Mouse (Mus musculus) adrenal gland, postnatal 25 days (tissue): Measurements from ENCODE around the gene Trappc3. TPM values are rescaled to one million over a fixed set of nuclear protein-coding genes. Genes with fewer than 3 reads are reported as not detected.
"Not testable (repeated sequence)": the region's sequence is repeated elsewhere in the genome, so short reads cannot be mapped to it uniquely, and the experiment has no call there.

ENCODE experiments used
- DNase-seq: peaks from one replicate; pipeline ENCODE4 v3.0.0; 2021; ENCODE audit warnings: mixed read lengths
- long read RNA-seq: library from polyadenylated mRNA; stranded (forward); transcript quantifications from one replicate; pipeline ENCODE4 v2.0.0, GENCODE M21; 2021
- total RNA-seq: library from RNA; stranded (reverse); gene quantifications from 2 replicates; pipeline ENCODE4 v1.2.3, GENCODE M21; 2021

Gene Trappc3
- total RNA-seq = 88.0 and 93.9 TPM in 2 replicates
- long read RNA-seq, transcript Trappc3-201 (5 exons, 1,336 nt) = major isoform, 61 of 68 reads
- long read RNA-seq, partial matches to known transcripts = 5 of 68 reads
- long read RNA-seq, other reads (novel, unspliced or antisense) = 2 of 68 reads

GRCm38 (mm10) chr4:126262119-126262807 lies at the start of gene Trappc3:
Trappc3 (plus strand) TSS chr4:126262325.
- DNase-seq = peak; percentile 99

GRCm38 (mm10) chr4:126217771-126218170 lies 44.4 kb upstream of the Trappc3 start:
- DNase-seq = peak; percentile 52

DNA sequence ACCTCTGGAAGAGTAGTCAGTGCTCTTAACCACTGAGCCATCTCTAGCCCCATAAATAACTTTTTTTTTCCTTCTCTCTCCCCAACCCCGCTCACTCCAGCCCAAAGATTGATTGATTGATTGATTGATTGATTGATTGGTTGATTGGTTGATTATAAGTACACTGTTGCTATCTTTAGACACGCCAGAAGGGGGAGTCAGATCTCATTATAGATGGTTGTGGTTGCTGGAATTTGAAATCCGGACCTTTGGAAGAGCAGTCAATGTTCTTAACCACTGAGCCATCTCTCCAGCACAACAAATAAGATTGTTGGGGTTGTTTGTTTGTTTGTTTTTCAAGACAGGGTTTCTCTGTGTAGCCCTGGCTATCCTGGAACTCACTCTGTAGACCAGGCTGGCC lies 42.6 kb upstream of the Trappc3 start:
- DNase-seq = not testable (repeated sequence)

DNA sequence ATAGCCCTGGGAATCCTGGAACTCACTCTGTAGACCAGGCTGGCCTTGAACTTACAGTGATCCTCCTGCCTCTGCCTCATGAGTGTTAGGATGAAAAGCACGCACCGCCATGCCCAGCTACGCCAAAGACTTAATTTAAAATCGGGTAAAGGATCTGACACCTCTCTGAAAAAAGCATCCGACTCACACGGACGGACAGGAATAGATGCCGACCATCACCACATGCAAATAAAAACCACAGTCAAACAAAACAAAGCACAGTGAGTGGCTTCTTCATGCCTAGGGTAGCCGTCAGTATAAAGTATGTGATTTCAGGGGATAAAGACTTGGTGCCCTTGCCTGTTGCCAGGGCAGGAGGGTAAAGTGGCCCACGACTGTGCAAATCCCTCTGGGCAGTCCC lies 42.1 kb upstream of the Trappc3 start:
- DNase-seq = no peak

DNA sequence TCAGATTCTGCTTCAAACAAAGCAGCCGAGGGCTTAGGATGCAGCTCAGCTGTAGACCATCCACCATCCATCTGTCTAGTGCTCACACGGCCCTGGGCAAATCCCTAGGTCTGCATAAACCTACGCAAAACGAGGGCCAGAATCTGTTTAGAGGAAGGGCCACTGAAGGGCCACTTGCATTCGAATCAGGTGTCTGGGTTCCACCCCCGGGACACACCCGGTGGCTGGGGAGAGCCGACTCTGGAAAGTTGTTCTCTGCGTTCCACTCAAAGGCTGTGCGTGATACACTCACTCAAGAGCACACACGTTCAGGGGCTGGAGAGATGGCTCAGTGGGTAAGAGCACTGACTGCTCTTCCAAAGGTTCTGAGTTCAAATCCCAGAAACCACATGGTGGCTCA lies 39.5 kb upstream of the Trappc3 start:
- DNase-seq = no peak

DNA sequence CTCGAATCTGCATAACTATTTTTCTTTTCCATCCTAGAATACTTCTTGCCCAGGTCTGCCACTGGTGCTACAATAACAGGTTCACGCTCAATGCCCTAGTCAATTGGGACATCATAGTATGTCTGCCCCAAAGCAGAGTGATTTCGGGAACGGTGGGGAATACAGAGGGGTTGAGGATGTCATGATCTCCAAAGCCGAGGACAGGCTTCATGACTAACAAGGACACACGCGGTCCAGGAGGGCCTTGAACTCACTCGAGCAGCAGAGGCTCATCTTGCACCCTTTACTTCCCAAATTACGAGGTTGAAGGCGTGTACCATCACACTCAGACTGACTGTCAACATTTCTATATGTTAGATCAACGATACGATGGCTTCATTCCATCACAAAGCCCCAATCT lies 35.5 kb upstream of the Trappc3 start:
- DNase-seq = no peak

DNA sequence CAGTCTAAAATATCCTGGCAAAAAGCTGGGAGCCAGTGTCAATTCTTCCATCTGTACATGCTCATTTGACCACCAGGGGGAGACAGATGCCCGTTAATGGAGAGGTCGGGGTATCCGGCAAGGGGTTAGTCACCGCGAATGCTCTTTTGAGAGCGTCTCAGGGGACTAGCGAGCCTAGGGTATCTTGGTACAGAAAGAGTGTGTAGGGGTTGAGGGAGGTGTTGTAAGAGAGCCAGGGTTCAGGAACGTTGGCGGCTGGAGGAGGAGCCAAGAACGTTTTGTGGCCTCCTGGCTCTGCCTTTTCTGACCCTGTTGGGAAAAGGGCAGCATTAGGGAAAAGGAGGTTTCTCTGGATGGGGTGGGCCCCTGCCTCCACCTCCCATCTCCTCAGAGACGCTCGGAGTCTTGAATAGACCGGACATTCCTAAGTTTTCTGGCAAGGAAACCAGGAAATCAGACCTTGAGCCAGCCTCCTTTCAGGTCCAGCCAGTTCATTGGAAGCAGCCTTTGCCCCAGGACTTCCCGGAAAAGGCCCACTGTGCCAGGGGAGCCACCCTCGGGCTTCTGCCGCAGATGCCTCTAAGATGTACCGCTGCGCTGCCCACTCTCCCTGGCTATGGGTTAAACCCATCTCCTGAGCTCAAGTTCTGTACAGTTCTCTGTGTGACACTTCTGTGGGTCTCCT lies 34.9 kb upstream of the Trappc3 start:
- peak; percentile 89 for DNase-seq

- no peak for DNase-seq
Observed at GRCm38 (mm10) chr4:126228144-126228543, 34.0 kb upstream of the Trappc3 start.

DNA sequence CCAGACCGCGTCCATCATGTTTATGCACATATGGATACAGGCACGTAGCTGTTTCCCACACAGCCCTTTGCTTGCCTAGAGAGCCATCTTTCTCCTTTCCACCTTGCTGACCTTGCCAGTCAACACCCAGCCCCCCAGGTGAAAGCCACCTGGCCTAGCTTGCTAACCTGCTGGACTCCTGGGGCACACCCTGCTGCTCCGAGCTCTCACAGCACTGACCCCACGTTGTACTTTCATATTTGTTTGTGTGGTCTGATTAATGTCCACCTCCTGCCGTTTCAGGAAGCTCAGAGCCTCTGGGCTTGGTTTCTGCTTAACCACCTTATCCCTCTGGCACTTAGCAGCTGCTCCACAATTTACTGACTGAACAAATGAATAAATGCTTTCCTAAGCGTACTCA lies 32.2 kb upstream of the Trappc3 start:
- no peak for DNase-seq

GRCm38 (mm10) chr4:126233676-126234308 lies 28.3 kb upstream of the Trappc3 start:
- no peak for DNase-seq

GRCm38 (mm10) chr4:126234496-126235175 lies 27.5 kb upstream of the Trappc3 start:
- DNase-seq = no peak

DNA sequence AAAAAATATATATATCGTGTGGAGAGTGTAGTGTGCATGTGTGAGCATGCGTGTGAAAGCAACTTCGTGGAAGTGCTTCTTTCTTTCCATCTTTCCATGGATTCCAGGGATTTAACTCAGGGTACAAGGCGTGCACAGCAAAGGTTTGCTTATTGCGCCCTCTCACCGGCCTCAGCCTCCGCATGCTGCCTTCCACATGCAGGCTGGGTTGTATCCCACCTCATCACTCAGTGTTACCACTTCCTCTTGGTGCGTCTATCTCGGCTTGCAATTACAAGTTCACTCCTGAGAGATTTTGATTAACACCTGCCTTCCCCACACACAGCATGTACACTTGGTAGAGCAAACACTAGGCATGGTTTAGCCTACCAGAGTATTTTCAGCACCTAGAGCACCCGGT lies 26.9 kb upstream of the Trappc3 start:
- DNase-seq = no peak

- no peak for DNase-seq
Observed at GRCm38 (mm10) chr4:126236467-126237280, 25.5 kb upstream of the Trappc3 start.

GRCm38 (mm10) chr4:126237721-126238242 lies 24.3 kb upstream of the Trappc3 start:
- no peak for DNase-seq

DNA sequence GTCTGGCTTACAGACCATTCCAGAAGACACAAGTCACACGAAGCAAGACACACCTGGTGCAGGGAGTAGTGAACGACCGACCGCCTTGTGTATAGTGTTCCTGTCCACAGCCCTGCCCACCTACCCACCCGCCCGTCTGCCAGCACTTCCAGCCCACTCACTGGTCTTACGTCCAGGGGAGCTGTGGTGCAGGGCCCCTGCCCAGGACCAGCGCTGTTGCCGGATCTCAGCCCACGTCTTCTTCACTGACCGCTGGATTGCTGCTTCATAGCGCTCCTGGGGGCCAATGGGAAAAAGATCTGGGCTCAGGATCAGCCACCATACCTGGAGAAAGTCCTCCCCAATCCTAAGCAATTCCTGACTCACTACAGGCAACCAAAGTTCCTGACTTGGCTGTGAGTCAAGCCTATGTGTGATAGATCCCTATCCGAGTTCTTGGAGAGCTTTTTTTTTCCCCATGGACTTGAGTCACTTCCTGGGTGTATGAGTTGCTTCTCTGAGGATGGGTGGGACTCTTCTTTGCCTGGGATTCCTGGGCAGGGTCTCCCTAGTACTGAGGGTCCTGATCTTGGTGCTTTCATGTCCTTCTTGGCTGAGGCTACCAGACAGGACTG lies 22.2 kb upstream of the Trappc3 start:
- DNase-seq = no peak

GRCm38 (mm10) chr4:126241956-126242355 lies 20.2 kb upstream of the Trappc3 start:
- DNase-seq = no peak

DNA sequence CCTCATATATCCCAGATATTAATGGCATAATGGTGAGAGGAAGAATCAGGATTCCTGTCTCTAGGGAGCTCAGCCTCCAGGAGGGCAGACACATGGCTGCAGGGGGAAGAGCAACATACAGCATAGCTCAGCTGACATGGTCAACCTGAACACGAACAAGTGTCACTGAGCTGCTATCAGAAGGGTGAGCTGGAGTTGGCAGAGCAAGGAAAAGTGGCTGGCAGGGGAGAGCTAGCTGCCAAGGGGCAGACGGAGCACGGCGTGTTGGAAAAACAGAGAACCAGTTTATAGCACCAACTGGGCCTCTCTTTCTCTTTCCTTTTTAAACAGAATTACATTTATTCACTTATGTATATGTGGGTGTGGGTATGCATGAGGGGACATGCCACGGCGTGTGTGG lies 19.6 kb upstream of the Trappc3 start:
- no peak for DNase-seq

GRCm38 (mm10) chr4:126246202-126246889 lies 15.8 kb upstream of the Trappc3 start:
- no peak for DNase-seq

DNA sequence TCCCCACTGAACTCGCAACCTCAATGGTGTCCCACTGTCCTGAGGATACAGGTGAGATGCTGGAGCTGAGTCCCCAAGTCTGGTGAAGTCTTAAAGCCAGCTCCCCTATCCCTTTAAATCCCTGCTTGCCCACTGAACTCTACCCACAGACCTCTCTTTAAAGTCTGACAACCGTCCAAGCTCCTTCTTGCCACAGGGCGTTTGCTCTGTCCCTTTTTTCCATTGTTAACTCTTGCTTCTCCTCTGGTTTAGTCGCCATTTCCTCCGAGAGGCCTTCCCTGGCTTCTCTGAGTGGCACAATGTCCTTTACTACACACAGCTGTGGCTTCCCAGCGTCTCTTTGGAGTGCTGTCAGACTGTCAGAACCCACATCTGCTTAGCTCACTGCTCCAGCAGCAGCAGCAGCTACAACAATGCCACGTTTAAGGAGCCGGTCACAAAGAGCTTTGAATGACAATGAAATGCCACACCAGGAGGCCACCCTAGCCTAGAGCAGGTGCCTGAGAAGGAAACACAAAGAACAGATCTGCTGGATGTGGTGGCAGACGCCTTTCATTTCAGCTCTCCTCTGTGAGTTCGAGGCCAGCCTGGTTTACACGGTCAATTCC lies 13.8 kb upstream of the Trappc3 start:
- DNase-seq = no peak

GRCm38 (mm10) chr4:126250659-126251058 lies 11.5 kb upstream of the Trappc3 start:
- DNase-seq = no peak
